Mouse (Mus musculus) heart, embryonic 13.5 days (tissue): ENCODE measurements around the gene Dnase2a. TPM values are rescaled to one million over a fixed set of nuclear protein-coding genes. Genes with fewer than 3 reads are reported as not detected.

Source experiments
- ATAC-seq: fragments of 200-750 bp; cut with Nextera tagmentation; 2 replicates; pipeline ENCODE4 v1.8.0; 2017; ENCODE audit warnings: moderate TSS enrichment; ENCODE audit not compliant: insufficient number of reproducible peaks, low FRiP score, low TSS enrichment; ENCODE audit errors: extremely low read depth
- H3K27ac ChIP-seq: fragments of 300-500 bp; sonication (generic); replicated peaks from 2 replicates; pipeline ENCODE4 v1.5.1; 2015; ENCODE audit warnings: moderate library complexity, mild to moderate bottlenecking, inconsistent platforms
- H3K27me3 ChIP-seq: fragments of 300-500 bp; sonication (generic); replicated peaks from 2 replicates; pipeline ENCODE4 v1.6.1; 2015; ENCODE audit warnings: mild to moderate bottlenecking, inconsistent platforms
- H3K36me3 ChIP-seq: fragments of 300-500 bp; sonication (generic); 2 replicates; pipeline ENCODE4 v1.6.1; 2015; ENCODE audit warnings: mild to moderate bottlenecking, inconsistent platforms
- H3K4me1 ChIP-seq: fragments of 300-500 bp; sonication (generic); 2 replicates; pipeline ENCODE4 v1.6.1; 2015; ENCODE audit warnings: inconsistent platforms
- H3K4me2 ChIP-seq: fragments of 300-500 bp; sonication (generic); 2 replicates; pipeline ENCODE4 v1.6.1; 2015; ENCODE audit warnings: inconsistent platforms, mild to moderate bottlenecking, moderate library complexity
- H3K4me3 ChIP-seq: fragments of 300-500 bp; sonication (generic); 2 replicates; pipeline ENCODE4 v1.5.1; 2015; ENCODE audit warnings: moderate library complexity, mild to moderate bottlenecking, inconsistent platforms
- H3K9ac ChIP-seq: fragments of 300-500 bp; sonication (generic); 2 replicates; pipeline ENCODE4 v1.6.1; 2015; ENCODE audit warnings: inconsistent platforms, mild to moderate bottlenecking, moderate library complexity
- H3K9me3 ChIP-seq: fragments of 300-500 bp; sonication (generic); 2 replicates; pipeline ENCODE4 v1.6.1; 2016; ENCODE audit warnings: inconsistent platforms
- WGBS: fragments of 180-500 bp; shearing (Covaris S2); methylation state at CpG from one replicate; pipeline ENCODE4 v1.1.7; 2015; ENCODE audit warnings: mixed read lengths; 5-methylcytosine and 5-hydroxymethylcytosine counted together
- polyA plus RNA-seq: library from polyadenylated mRNA; unstranded; fragments of >200 nt; fragmentation: Nextera tagmentation; extraction: Ambion mirVana; gene quantifications from 2 replicates; pipeline ENCODE4 v1.2.1, GENCODE M21; 2015

Gene Dnase2a
- polyA plus RNA-seq, 1 experiment from 2014 or later, result 5.3 TPM

- peaks cover 17% of the 10 kb centered on the region for H3K4me1 ChIP-seq
- WGBS, result 58% methylated on average over 13 of the region's 13 CpGs
- H3K4me3 ChIP-seq, result peak overlapping the region; percentile 52
- peaks cover 92% of the 10 kb centered on the region for H3K27me3 ChIP-seq
- H3K9me3 ChIP-seq, result no peaks in the 10 kb centered on the region
- ATAC-seq, result no peak
- H3K4me2 ChIP-seq, result peak overlapping the region; percentile 73
- H3K27ac ChIP-seq, result no peak overlapping the region
- H3K9ac ChIP-seq, result no peak overlapping the region
- no peaks in the 10 kb centered on the region for H3K36me3 ChIP-seq
These were observed 29.5 kb downstream of the Dnase2a start for GRCm38 (mm10) chr8:84937620-84938485.

- Histone ChIP-seq H3K9me3 (no peaks in the 10 kb centered on the region), H3K4me3 (no peak overlapping the region), H3K27me3 (peaks cover 96% of the 10 kb centered on the region), H3K36me3 (no peaks in the 10 kb centered on the region), H3K27ac (no peak overlapping the region), H3K9ac (no peak overlapping the region), H3K4me2 (no peak overlapping the region), H3K4me1 (peaks cover 19% of the 10 kb centered on the region)
- 25% methylated on average over 4 of the region's 4 CpGs for WGBS
- no peak for ATAC-seq
These were observed 35.3 kb downstream of the Dnase2a start for GRCm38 (mm10) chr8:84943699-84944098.

DNA sequence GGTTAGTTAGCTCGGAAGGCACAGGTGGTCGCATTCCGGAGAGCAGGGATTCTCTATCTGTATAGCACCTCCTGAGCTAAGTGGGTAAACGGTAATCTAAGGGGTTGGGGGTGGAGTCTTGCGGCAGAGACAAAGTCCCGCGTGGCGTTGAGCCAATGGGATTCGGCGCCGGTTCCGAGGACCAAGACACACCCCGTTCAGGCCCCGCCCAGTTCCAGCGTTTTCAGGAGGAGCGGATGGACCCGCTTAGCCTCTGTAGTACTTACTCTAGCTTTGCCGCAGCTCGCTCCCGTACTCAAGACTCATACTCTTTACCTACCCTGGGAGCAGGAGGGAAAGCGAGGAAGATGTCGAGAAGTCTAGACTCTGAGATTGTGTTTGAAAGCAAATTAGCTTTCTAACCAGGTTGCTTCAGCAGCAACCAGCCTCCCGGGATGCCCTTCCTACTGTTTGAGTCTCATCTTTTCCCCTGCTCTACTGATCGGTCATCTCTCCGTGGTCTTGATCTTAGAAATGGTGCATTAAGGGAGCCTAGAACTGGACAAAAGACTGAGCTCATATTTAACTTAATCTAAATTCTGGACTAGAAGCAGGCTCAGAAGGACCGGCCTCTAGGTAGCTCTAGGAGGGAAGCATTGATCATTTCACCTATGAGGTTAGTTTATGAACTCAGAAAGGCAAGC is 36.3 kb downstream of the Dnase2a start:
- no peak overlapping the region for H3K9ac ChIP-seq
- no peaks in the 10 kb centered on the region for H3K36me3 ChIP-seq
- H3K4me3 ChIP-seq, result peak overlapping the region; percentile 6; the same call in 1 of the 2 replicates
- ATAC-seq, result peak; percentile 67
- peaks cover 92% of the 10 kb centered on the region for H3K27me3 ChIP-seq
- peaks cover 19% of the 10 kb centered on the region for H3K4me1 ChIP-seq
- WGBS, result 4% methylated on average over 26 of the region's 26 CpGs
- H3K4me2 ChIP-seq, result peak overlapping the region; percentile 12
- H3K9me3 ChIP-seq, result no peaks in the 10 kb centered on the region
- no peak overlapping the region for H3K27ac ChIP-seq

- no peak for ATAC-seq
- H3K4me2 ChIP-seq, result peak overlapping the region; percentile 76
- peak overlapping the region; percentile 51 for H3K4me3 ChIP-seq
- no peak overlapping the region for H3K9ac ChIP-seq
- H3K27ac ChIP-seq, result no peak overlapping the region
- H3K27me3 ChIP-seq, result peaks cover 93% of the 10 kb centered on the region
- H3K36me3 ChIP-seq, result no peaks in the 10 kb centered on the region
- no peaks in the 10 kb centered on the region for H3K9me3 ChIP-seq
- WGBS, result 10% methylated on average over 11 of the region's 11 CpGs
- peaks cover 19% of the 10 kb centered on the region for H3K4me1 ChIP-seq
These were observed 36.9 kb downstream of the Dnase2a start for GRCm38 (mm10) chr8:84945235-84945632.

DNA sequence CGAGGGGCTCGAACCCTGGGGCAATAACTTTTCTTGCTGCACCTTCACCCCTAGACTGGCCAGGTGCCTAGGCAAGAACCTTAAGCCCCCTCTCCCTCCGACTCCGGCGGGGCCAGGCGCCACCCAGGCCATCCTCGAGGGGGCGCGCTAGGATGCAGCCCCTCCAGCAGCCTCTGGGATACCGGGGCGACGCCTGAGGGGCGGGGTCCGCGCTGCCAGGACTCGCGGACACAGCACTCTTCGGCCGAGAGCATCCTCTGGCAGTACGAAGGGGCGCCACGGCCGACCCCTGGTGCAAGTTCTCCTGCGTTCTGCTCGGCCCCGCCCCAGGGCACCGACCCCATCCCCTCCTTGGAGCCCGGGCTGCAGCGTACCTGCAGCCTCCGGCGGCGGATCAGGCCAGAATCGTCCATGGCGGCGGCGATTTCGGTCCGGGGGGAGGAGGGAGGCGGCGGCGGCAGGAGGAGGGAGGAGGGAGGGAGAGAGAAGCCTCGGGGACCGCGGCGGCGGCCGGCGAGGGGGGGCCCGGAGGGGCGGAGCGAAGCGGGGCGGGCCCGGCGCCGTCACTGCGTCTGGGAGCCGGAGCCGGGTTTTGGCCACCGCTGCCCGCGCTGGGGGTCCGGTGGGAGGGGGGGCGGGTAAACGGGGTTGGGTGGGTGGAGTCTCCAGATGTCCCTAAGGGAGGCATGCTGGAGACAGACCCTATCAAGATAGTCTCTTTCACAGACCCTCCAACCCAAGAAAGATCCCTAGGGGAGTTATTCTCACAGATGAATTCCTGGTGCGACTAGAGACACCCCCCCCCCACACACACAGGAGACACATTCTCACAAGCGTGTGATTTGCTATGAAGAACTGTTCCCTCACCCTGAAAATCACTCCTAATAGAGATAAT is 37.5 kb downstream of the Dnase2a start:
- H3K27me3 ChIP-seq, result peaks cover 93% of the 10 kb centered on the region
- peaks cover 19% of the 10 kb centered on the region for H3K4me1 ChIP-seq
- peak overlapping the region; percentile 51 for H3K4me3 ChIP-seq
- H3K27ac ChIP-seq, result no peak overlapping the region
- ATAC-seq, result no peak
- no peaks in the 10 kb centered on the region for H3K36me3 ChIP-seq
- H3K4me2 ChIP-seq, result peak overlapping the region; percentile 76
- 1% methylated on average over 57 of the region's 67 CpGs for WGBS
- H3K9me3 ChIP-seq, result no peaks in the 10 kb centered on the region
- 0 out of 2 replicates have a peak overlapping the region, but pooled peaks have one; percentile 54 for H3K9ac ChIP-seq

- no peak for ATAC-seq
- Histone ChIP-seq H3K36me3 (no peaks in the 10 kb centered on the region), H3K27me3 (peaks cover 94% of the 10 kb centered on the region), H3K27ac (no peak within 1 kb of the TSS), H3K9ac (0 out of 2 replicates have a peak within 1 kb of the TSS, but pooled peaks have one; percentile 54), H3K9me3 (no peaks in the 10 kb centered on the region), H3K4me1 (peaks cover 19% of the 10 kb centered on the region), H3K4me2 (peak within 1 kb of the TSS; percentile 76), H3K4me3 (peak within 1 kb of the TSS; percentile 51)
- 12% methylated on average over 17 of the region's 17 CpGs for WGBS
These were observed 38.3 kb downstream of the Dnase2a start, which contains the start of gene Rtbdn for GRCm38 (mm10) chr8:84946528-84947240. Rtbdn (plus strand) TSS chr8:84946991.

DNA sequence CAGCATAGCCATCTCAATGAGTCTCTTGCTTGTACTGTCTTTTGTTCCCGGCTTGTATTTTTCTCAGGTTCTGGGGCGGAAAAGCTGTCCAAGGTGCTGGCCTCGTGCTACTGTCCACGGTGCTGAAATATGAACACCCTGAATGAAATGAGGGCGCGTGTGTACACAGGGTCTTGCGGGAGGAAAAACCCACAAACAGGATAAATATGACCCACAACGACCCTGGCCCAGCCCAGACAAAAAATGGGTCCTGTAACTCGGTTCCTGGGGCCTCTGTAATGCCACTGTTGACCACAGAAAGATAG is 38.8 kb downstream of the Dnase2a start:
- WGBS, result 14% methylated on average over 9 of the region's 9 CpGs
- H3K27me3 ChIP-seq, result peaks cover 94% of the 10 kb centered on the region
- H3K4me2 ChIP-seq, result no peak overlapping the region
- H3K9ac ChIP-seq, result no peak overlapping the region
- H3K4me1 ChIP-seq, result peaks cover 19% of the 10 kb centered on the region
- H3K9me3 ChIP-seq, result no peaks in the 10 kb centered on the region
- no peak overlapping the region for H3K27ac ChIP-seq
- H3K36me3 ChIP-seq, result no peaks in the 10 kb centered on the region
- no peak overlapping the region for H3K4me3 ChIP-seq
- no peak for ATAC-seq

DNA sequence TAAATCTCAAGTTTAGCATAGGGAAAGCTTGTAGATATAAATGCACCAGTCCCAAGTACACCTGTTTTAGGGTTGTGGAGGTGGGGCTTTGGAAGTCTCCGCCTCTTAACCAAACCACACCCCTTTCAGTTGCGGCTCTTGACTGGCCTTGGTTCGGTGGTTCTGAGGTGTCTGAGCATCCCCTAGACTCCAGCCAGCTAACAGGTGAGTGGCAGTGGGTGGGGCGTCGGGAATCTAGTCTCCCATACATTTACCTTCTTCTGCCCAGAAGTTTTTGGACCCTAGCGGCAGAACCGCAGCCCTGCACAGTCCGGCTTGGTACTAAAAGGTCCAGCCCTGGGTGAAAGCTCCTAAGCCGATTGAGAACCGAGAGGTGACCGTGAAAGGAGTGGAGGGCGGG is 41.4 kb downstream of the Dnase2a start:
- no peak overlapping the region for H3K4me3 ChIP-seq
- H3K9ac ChIP-seq, result no peak overlapping the region
- no peaks in the 10 kb centered on the region for H3K9me3 ChIP-seq
- peaks cover 21% of the 10 kb centered on the region for H3K4me1 ChIP-seq
- H3K4me2 ChIP-seq, result no peak overlapping the region
- 20% methylated on average over 12 of the region's 12 CpGs for WGBS
- no peaks in the 10 kb centered on the region for H3K36me3 ChIP-seq
- H3K27me3 ChIP-seq, result peaks cover 89% of the 10 kb centered on the region
- no peak overlapping the region for H3K27ac ChIP-seq
- ATAC-seq, result no peak

GRCm38 (mm10) chr8:84952612-84953255 is 44.4 kb downstream of the Dnase2a start:
- H3K9ac ChIP-seq, result peak overlapping the region; percentile 28; the same call in 1 of the 2 replicates
- no peak overlapping the region for H3K27ac ChIP-seq
- peaks cover 8% of the 10 kb centered on the region; the same call in 1 of the 2 replicates for H3K4me1 ChIP-seq
- WGBS, result 7% methylated on average over 18 of the region's 18 CpGs
- peaks cover 20% of the 10 kb centered on the region for H3K36me3 ChIP-seq
- peak overlapping the region; percentile 17 for H3K4me3 ChIP-seq
- peaks cover 59% of the 10 kb centered on the region for H3K27me3 ChIP-seq
- ATAC-seq, result no peak
- H3K4me2 ChIP-seq, result peak overlapping the region; percentile 53
- H3K9me3 ChIP-seq, result no peaks in the 10 kb centered on the region

DNA sequence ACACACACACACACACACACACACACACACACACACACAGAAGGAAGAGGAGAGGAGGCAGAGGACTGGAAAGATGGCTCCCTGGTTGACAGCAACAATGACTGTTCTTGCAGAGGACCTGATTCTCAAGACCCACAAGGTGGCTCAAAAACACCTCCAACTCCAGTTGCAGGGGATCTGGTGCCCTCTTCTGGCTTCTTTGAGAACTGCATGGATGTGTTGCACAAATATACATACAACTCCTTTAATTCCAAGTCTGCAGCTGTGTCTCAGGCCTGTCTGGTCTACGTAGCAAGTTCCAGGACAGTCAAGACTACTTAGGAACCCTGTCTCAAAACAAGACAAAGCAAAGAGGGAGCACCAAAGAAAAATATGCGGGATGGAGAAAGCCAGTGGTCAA is 48.4 kb downstream of the Dnase2a start:
- H3K27me3 ChIP-seq, result peaks cover 22% of the 10 kb centered on the region
- WGBS, result 52% methylated on average over 2 of the region's 2 CpGs
- no peaks in the 10 kb centered on the region for H3K9me3 ChIP-seq
- no peak for ATAC-seq
- H3K4me1 ChIP-seq, result peaks cover 8% of the 10 kb centered on the region; the same call in 1 of the 2 replicates
- H3K36me3 ChIP-seq, result peaks cover 50% of the 10 kb centered on the region
- H3K9ac ChIP-seq, result no peak overlapping the region
- no peak overlapping the region for H3K4me2 ChIP-seq
- H3K27ac ChIP-seq, result no peak overlapping the region
- H3K4me3 ChIP-seq, result no peak overlapping the region
